Comparison of ENCODE assay signal across 23 mouse cellular contexts in genomic region chr11:96984903-96985302, GRCm38 (mm10). TPM values are rescaled to one million over a fixed set of nuclear protein-coding genes. Genes with fewer than 3 reads are reported as not detected.
"Had no signal": no experiment of that assay in that cellular context is flagged by ENCODE, and none has a peak within 500 bp of the region (broad histone marks: within the 10 kb centered on the region; RNA-seq: fewer than 3 reads in every experiment).

No protein-coding gene starts in this region.

- H3K9ac ChIP-seq: kidney, embryonic 15.5 days; limb, embryonic 15.5 days; liver, embryonic 15.5 days; lung, embryonic 15.5 days; neural tube, embryonic 12.5 days; neural tube, embryonic 15.5 days had no signal

- DNase-seq: kidney, adult 2 months; kidney, postnatal 14 days; kidney, postnatal 4 days; left cerebral cortex, postnatal 4 days; lung, adult 18-20 months; lung, postnatal 10 days; lung, postnatal 36 days; midbrain, embryonic 14.5 days; right cerebral cortex, adult 18-20 months; right cerebral cortex, postnatal 14 days; right cerebral cortex, postnatal 4 days; thymus, adult 2 months had no signal

- H3K4me3 ChIP-seq: kidney, embryonic 15.5 days; limb, embryonic 15.5 days; liver, embryonic 15.5 days; lung, embryonic 15.5 days; megakaryocyte, embryonic 14.5 days; midbrain, embryonic 10.5 days; neural tube, embryonic 12.5 days; neural tube, embryonic 15.5 days had no signal

- H3K4me2 ChIP-seq: kidney, embryonic 15.5 days; limb, embryonic 15.5 days; liver, embryonic 11.5 days; liver, embryonic 15.5 days; lung, embryonic 15.5 days; neural tube, embryonic 12.5 days; neural tube, embryonic 15.5 days had no signal

- H3K27ac ChIP-seq: kidney, embryonic 15.5 days; limb, embryonic 15.5 days; liver, embryonic 15.5 days; lung, embryonic 15.5 days; midbrain, embryonic 10.5 days; neural tube, embryonic 12.5 days; neural tube, embryonic 15.5 days; stomach, postnatal 0 days had no signal

- H3K36me3 ChIP-seq: kidney, embryonic 15.5 days; limb, embryonic 15.5 days; liver, embryonic 15.5 days; lung, embryonic 15.5 days; midbrain, embryonic 10.5 days; neural tube, embryonic 12.5 days; neural tube, embryonic 15.5 days had no signal

- H3K9me3 ChIP-seq: kidney, embryonic 15.5 days; limb, embryonic 15.5 days; liver, embryonic 15.5 days; lung, embryonic 15.5 days; midbrain, embryonic 10.5 days; neural tube, embryonic 12.5 days; neural tube, embryonic 15.5 days had no signal

RNA-seq across cellular contexts. Expression of gene Sp6, which starts 28.3 kb away (rescaled TPM):
- polyA plus RNA-seq: liver, embryonic 11.5 days; midbrain, embryonic 14.5 days had no signal

RNA-seq across cellular contexts. Expression of gene Lrrc46, which starts 56.3 kb away (rescaled TPM):
- polyA plus RNA-seq: stomach, embryonic 14.5 days had no signal
